9 mouse cellular contexts compared by ENCODE assay signal in genomic region chr4:134185569-134185968, GRCm38 (mm10). TPM values are rescaled to one million over a fixed set of nuclear protein-coding genes. Genes with fewer than 3 reads are reported as not detected.
DNase-seq lines count a peak whose midpoint lies in the region; ATAC-seq and TF ChIP-seq lines count a peak whose summit lies in the region.
"Had no signal": no experiment of that assay in that cellular context is flagged by ENCODE, and none has a peak within 500 bp of the region (broad histone marks: within the 10 kb centered on the region; RNA-seq: fewer than 3 reads in every experiment).

No protein-coding gene starts in this region.

- no peaks in the 10 kb centered on the region for H3K9me3 ChIP-seq in heart, embryonic 10.5 days
- no peaks in the 10 kb centered on the region for H3K9me3 ChIP-seq in ES-Bruce4 (replicated peaks; ENCODE audit: control insufficient read depth, insufficient read depth, low read length, poor library complexity, severe bottlenecking)
- H3K9me3 ChIP-seq in hindbrain, embryonic 11.5 days (ENCODE audit: control insufficient read depth, low read length), result no peaks in the 10 kb centered on the region
- no peaks in the 10 kb centered on the region for H3K9me3 ChIP-seq in liver, postnatal 0 days (ENCODE audit: low read length)

- H3K36me3 ChIP-seq in heart, embryonic 10.5 days, result peaks cover 5% of the 10 kb centered on the region; the same call in 1 of the 2 replicates
- no peaks in the 10 kb centered on the region for H3K36me3 ChIP-seq in ES-Bruce4 (ENCODE audit: control insufficient read depth, insufficient read depth, low read length, poor library complexity, severe bottlenecking)
- H3K36me3 ChIP-seq in hindbrain, embryonic 11.5 days (ENCODE audit: control insufficient read depth, insufficient read depth, low read length), result no peaks in the 10 kb centered on the region
- 0 out of 2 replicates have a peak, but pooled peaks cover 8% of the 10 kb centered on the region for H3K36me3 ChIP-seq in liver, postnatal 0 days (replicated peaks; ENCODE audit: insufficient read depth, low read length)

- WGBS in heart, embryonic 10.5 days, result 80% methylated on average over 3 of the region's 3 CpGs
- 81% methylated on average over 3 of the region's 3 CpGs for WGBS in hindbrain, embryonic 11.5 days
- WGBS in liver, postnatal 0 days (ENCODE audit: insufficient replicate concordance), result 57% methylated on average over 3 of the region's 3 CpGs

- no peak for TF ChIP-seq POLR2A in ES-Bruce4 (IDR thresholded peaks at IDR 0.05; ENCODE audit: insufficient read depth, low read length)

- H3K4me2 ChIP-seq in hindbrain, embryonic 11.5 days (replicated peaks; ENCODE audit: low read depth, low read length), result peak overlapping the region; percentile 86
- peak overlapping the region; percentile 98 for H3K4me2 ChIP-seq in liver, postnatal 0 days (ENCODE audit: low read depth, low read length)

- peak overlapping the region; percentile 81 for H3K4me3 ChIP-seq in heart, embryonic 10.5 days
- peak overlapping the region; percentile 88 for H3K4me3 ChIP-seq in ES-Bruce4 (ENCODE audit: low read depth, low read length)
- peak overlapping the region; percentile 77; the same call in 1 of the 2 replicates for H3K4me3 ChIP-seq in hindbrain, embryonic 11.5 days (ENCODE audit: low read depth, low read length)
- peak overlapping the region; percentile 98 for H3K4me3 ChIP-seq in liver, postnatal 0 days (ENCODE audit: low read depth, low read length)

- DNase-seq in heart, embryonic 10.5 days (ENCODE audit: low spot score), result no peak
- DNase-seq in heart, postnatal 14 days, result no peak
- DNase-seq in hindbrain, embryonic 11.5 days (ENCODE audit: low spot score), result no peak
- DNase-seq in liver, postnatal 0 days, result no peak
- DNase-seq in cerebellum, postnatal 14 days, result no peak
- no peak for DNase-seq in kidney, postnatal 10 days

- TF ChIP-seq EP300 in ES-Bruce4 (IDR thresholded peaks at IDR 0.05; ENCODE audit: insufficient read depth, low read depth, low read length), result no peak
- no peak for TF ChIP-seq EP300 in liver, postnatal 0 days (IDR thresholded peaks at IDR 0.05; ENCODE audit: low read depth)

- H3K4me1 ChIP-seq in heart, embryonic 10.5 days, result peaks cover 27% of the 10 kb centered on the region
- H3K4me1 ChIP-seq in ES-Bruce4 (ENCODE audit: control insufficient read depth, insufficient read depth, low read length), result no peaks in the 10 kb centered on the region
- H3K4me1 ChIP-seq in hindbrain, embryonic 11.5 days (replicated peaks; ENCODE audit: control insufficient read depth, insufficient read depth, low read length), result 0 out of 2 replicates have a peak, but pooled peaks cover 2% of the 10 kb centered on the region
- H3K4me1 ChIP-seq in liver, postnatal 0 days (ENCODE audit: insufficient read depth), result peaks cover 32% of the 10 kb centered on the region

- peak overlapping the region; percentile 80 for H3K9ac ChIP-seq in ES-Bruce4 (ENCODE audit: low read depth, poor library complexity, severe bottlenecking)
- peak overlapping the region; percentile 83; the same call in 1 of the 2 replicates for H3K9ac ChIP-seq in hindbrain, embryonic 11.5 days (ENCODE audit: low read depth, low read length)
- peak overlapping the region; percentile 97 for H3K9ac ChIP-seq in liver, postnatal 0 days (replicated peaks)

- no peaks in the 10 kb centered on the region for H3K27me3 ChIP-seq in heart, embryonic 10.5 days (ENCODE audit: insufficient read depth, poor library complexity, severe bottlenecking)
- H3K27me3 ChIP-seq in ES-Bruce4 (ENCODE audit: control insufficient read depth, insufficient read depth, low read length, poor library complexity, severe bottlenecking), result no peaks in the 10 kb centered on the region
- H3K27me3 ChIP-seq in hindbrain, embryonic 11.5 days (ENCODE audit: control insufficient read depth, insufficient read depth, low read length), result no peaks in the 10 kb centered on the region
- no peaks in the 10 kb centered on the region for H3K27me3 ChIP-seq in liver, postnatal 0 days (ENCODE audit: insufficient read depth, low read length)

- peak overlapping the region; percentile 7; the same call in 1 of the 2 replicates for H3K27ac ChIP-seq in heart, embryonic 10.5 days
- no peak overlapping the region for H3K27ac ChIP-seq in ES-Bruce4 (ENCODE audit: insufficient read depth, low read length)
- no peak overlapping the region for H3K27ac ChIP-seq in hindbrain, embryonic 11.5 days (ENCODE audit: low read depth, low read length)
- peak overlapping the region; percentile 88 for H3K27ac ChIP-seq in liver, postnatal 0 days (ENCODE audit: low read depth)

- ATAC-seq in hindbrain, embryonic 11.5 days (ENCODE audit: low FRiP score), result no peak
- no peak for ATAC-seq in liver, postnatal 0 days
- no peak for ATAC-seq in CD4-positive, CD25-positive, alpha-beta regulatory T cell, adult 4 months

- TF ChIP-seq CTCF in ES-Bruce4 (IDR thresholded peaks at IDR 0.05; ENCODE audit: low read depth, low read length), result no peak
- TF ChIP-seq CTCF in liver, postnatal 0 days (IDR thresholded peaks at IDR 0.05; ENCODE audit: low read depth), result no peak

- intact Hi-C loops in heart, postnatal 14 days (cut with DNase I), result loop anchor here (5.0 kb wide), 1 partner anchor 82 kb away; no protein-coding TSS in a partner anchor

RNA-seq across cellular contexts. Expression of gene Cep85, which starts 1.3 kb away (rescaled TPM):
- 28.2 and 31.1 TPM in 2 replicates for polyA plus RNA-seq in heart, embryonic 10.5 days (2016; fragmentation: Nextera tagmentation; extraction: Ambion mirVana)
- 10 to 100 TPM; 31.5 to 33.7 TPM for total RNA-seq in heart, postnatal 14 days (2021)
- 66.3 and 69.0 TPM in 2 replicates for polyA plus RNA-seq in ES-Bruce4 (2011; ENCODE audit: insufficient read depth, insufficient read length, low read depth, missing spikeins)
- polyA plus RNA-seq in hindbrain, embryonic 11.5 days (2014; fragmentation: Nextera tagmentation; extraction: Ambion mirVana), result 27.8 and 27.9 TPM in 2 replicates
- polyA plus RNA-seq in liver, postnatal 0 days (2015; fragmentation: Nextera tagmentation; extraction: Ambion mirVana), result 65.6 and 98.1 TPM in 2 replicates
- 100 to 1,000 TPM in 1 of 2 experiments, 10 to 100 TPM in 1; 72.5 to 166 TPM for polyA plus RNA-seq in CD4-positive, CD25-positive, alpha-beta regulatory T cell, adult 4 months (2017; shearing (Covaris generic))

RNA-seq across cellular contexts. Expression of gene Gm7534, which starts 17.2 kb away (rescaled TPM):
- polyA plus RNA-seq in heart, embryonic 10.5 days (2016; fragmentation: Nextera tagmentation; extraction: Ambion mirVana), result not detected in 2 replicates
- not detected for total RNA-seq in heart, postnatal 14 days (2021)
- polyA plus RNA-seq in ES-Bruce4 (2011; ENCODE audit: insufficient read depth, insufficient read length, low read depth, missing spikeins), result not detected in 2 replicates
- 0.06 TPM in 1 of 2 replicates, not detected in the other for polyA plus RNA-seq in hindbrain, embryonic 11.5 days (2014; fragmentation: Nextera tagmentation; extraction: Ambion mirVana)
- not detected in 2 replicates for polyA plus RNA-seq in liver, postnatal 0 days (2015; fragmentation: Nextera tagmentation; extraction: Ambion mirVana)
- not detected for polyA plus RNA-seq in CD4-positive, CD25-positive, alpha-beta regulatory T cell, adult 4 months (2017; shearing (Covaris generic))
- total RNA-seq: adrenal gland, postnatal 4 days had no signal

RNA-seq across cellular contexts. Expression of gene Catsper4, which starts 41.6 kb away (rescaled TPM):
- not detected in 2 replicates for polyA plus RNA-seq in heart, embryonic 10.5 days (2016; fragmentation: Nextera tagmentation; extraction: Ambion mirVana)
- total RNA-seq in heart, postnatal 14 days (2021), result not detected
- polyA plus RNA-seq in ES-Bruce4 (2011; ENCODE audit: insufficient read depth, insufficient read length, low read depth, missing spikeins), result not detected in 2 replicates
- not detected in 2 replicates for polyA plus RNA-seq in hindbrain, embryonic 11.5 days (2014; fragmentation: Nextera tagmentation; extraction: Ambion mirVana)
- polyA plus RNA-seq in liver, postnatal 0 days (2015; fragmentation: Nextera tagmentation; extraction: Ambion mirVana), result not detected in 2 replicates
- not detected for polyA plus RNA-seq in CD4-positive, CD25-positive, alpha-beta regulatory T cell, adult 4 months (2017; shearing (Covaris generic))
- total RNA-seq: adrenal gland, postnatal 4 days had no signal

RNA-seq across cellular contexts. Expression of gene Cnksr1, which starts 52.6 kb away (rescaled TPM):
- polyA plus RNA-seq in heart, embryonic 10.5 days (2016; fragmentation: Nextera tagmentation; extraction: Ambion mirVana), result 1.2 TPM in 2 replicates
- 1 to 10 TPM; 2.3 to 3.2 TPM for total RNA-seq in heart, postnatal 14 days (2021)
- 10.4 and 10.8 TPM in 2 replicates for polyA plus RNA-seq in ES-Bruce4 (2011; ENCODE audit: insufficient read depth, insufficient read length, low read depth, missing spikeins)
- polyA plus RNA-seq in hindbrain, embryonic 11.5 days (2014; fragmentation: Nextera tagmentation; extraction: Ambion mirVana), result 0.14 and 0.28 TPM in 2 replicates
- 0.08 and 0.20 TPM in 2 replicates for polyA plus RNA-seq in liver, postnatal 0 days (2015; fragmentation: Nextera tagmentation; extraction: Ambion mirVana)
- not detected for polyA plus RNA-seq in CD4-positive, CD25-positive, alpha-beta regulatory T cell, adult 4 months (2017; shearing (Covaris generic))

RNA-seq across cellular contexts. Expression of gene Sh3bgrl3, which starts 57.0 kb away (rescaled TPM):
- polyA plus RNA-seq in heart, embryonic 10.5 days (2016; fragmentation: Nextera tagmentation; extraction: Ambion mirVana), result 188 and 243 TPM in 2 replicates
- total RNA-seq in heart, postnatal 14 days (2021), result 10 to 100 TPM; 47.4 to 51.4 TPM
- 105 and 106 TPM in 2 replicates for polyA plus RNA-seq in ES-Bruce4 (2011; ENCODE audit: insufficient read depth, insufficient read length, low read depth, missing spikeins)
- 337 and 396 TPM in 2 replicates for polyA plus RNA-seq in hindbrain, embryonic 11.5 days (2014; fragmentation: Nextera tagmentation; extraction: Ambion mirVana)
- polyA plus RNA-seq in liver, postnatal 0 days (2015; fragmentation: Nextera tagmentation; extraction: Ambion mirVana), result 198 and 215 TPM in 2 replicates
- polyA plus RNA-seq in CD4-positive, CD25-positive, alpha-beta regulatory T cell, adult 4 months (2017; shearing (Covaris generic)), result 1,000 to 10,000 TPM in 1 of 2 experiments, 100 to 1,000 TPM in 1; 977 to 1,004 TPM

Comparison
In these comparisons a context has a peak if more than half of its experiments do, and no peak if none do; other contexts are left out.
1. H3K27ac ChIP-seq: peak in heart, embryonic 10.5 days (single experiment) and liver, postnatal 0 days (single experiment); none in ES-Bruce4 (single experiment) and hindbrain, embryonic 11.5 days (single experiment).
2. Peak in every context shown above with its lines, with median percentiles within 50 percentile points of each other: H3K4me3 ChIP-seq and H3K9ac ChIP-seq.